8 mouse cellular contexts compared by ENCODE assay signal in the genomic region with DNA sequence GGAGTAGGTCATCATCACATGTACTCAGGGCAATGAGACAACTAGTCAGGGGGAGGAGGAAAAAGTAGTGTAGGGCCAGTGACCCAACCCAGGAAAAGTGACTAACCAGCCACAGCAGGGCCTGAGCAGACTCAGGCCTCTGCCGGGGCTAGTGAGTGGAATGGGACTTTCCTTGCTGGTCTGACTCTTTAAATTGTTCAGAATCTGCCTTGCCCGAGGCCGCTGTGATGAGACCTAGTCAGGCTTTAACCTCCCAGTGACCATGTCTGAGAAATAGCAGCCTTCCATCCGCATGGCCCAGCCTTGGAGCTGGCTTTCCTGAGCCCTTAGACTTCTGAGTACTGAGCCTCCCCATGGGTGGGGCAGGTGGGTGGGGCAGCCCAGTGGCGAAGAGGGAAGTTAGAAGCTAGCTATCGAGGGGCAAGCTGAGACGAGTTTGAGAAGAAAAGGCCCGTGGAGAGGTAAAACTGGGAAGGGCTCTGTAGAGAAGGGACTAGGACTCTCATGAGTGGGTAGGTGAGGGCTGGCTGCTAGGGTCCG. TPM values are rescaled to one million over a fixed set of nuclear protein-coding genes. Genes with fewer than 3 reads are reported as not detected.
DNase-seq lines count a peak whose midpoint lies in the region; ATAC-seq and TF ChIP-seq lines count a peak whose summit lies in the region.

No protein-coding gene starts in this region.

- peak overlapping the region; percentile 65 for H3K27ac ChIP-seq in stomach, embryonic 15.5 days

- 38% methylated on average over 9 of the region's 9 CpGs for WGBS in lung, adult 2 months
- 49% methylated on average over 9 of the region's 9 CpGs for WGBS in stomach, embryonic 15.5 days

- H3K9ac ChIP-seq in stomach, embryonic 15.5 days = no peak overlapping the region

- DNase-seq in B cell, adult 2 months = peak; percentile 78 to 81
- peak; percentile 83 for DNase-seq in NIH3T3 (ENCODE audit: low read depth)
- DNase-seq in heart, adult 9 months (ENCODE audit: low spot score in 2 of 2) = peak; percentile 68 to 71
- DNase-seq in lung, adult 2 months = peak; percentile 50
- DNase-seq in right cerebral cortex, postnatal 14 days = no peak
- DNase-seq in cerebellum, postnatal 36 days = no peak
- no peak for DNase-seq in adrenal gland, adult 8-10 months

- TF ChIP-seq POLR2A in lung, adult 2 months (IDR thresholded peaks at IDR 0.05; ENCODE audit: borderline replicate concordance, extremely low read depth, low read depth, low read length) = peak; percentile 12; the same call in 1 of the 2 replicates

- H3K4me3 ChIP-seq in lung, adult 2 months (replicated peaks; ENCODE audit: extremely low read depth, low read depth, low read length) = peak overlapping the region; percentile 30
- H3K4me3 ChIP-seq in stomach, embryonic 15.5 days (replicated peaks) = no peak overlapping the region; the same call in 1 of the 2 replicates

- no peaks in the 10 kb centered on the region for H3K27me3 ChIP-seq in stomach, embryonic 15.5 days (replicated peaks)

- H3K4me2 ChIP-seq in stomach, embryonic 15.5 days = peak overlapping the region; percentile 22

- H3K9me3 ChIP-seq in stomach, embryonic 15.5 days = no peaks in the 10 kb centered on the region

- H3K4me1 ChIP-seq in lung, adult 2 months (ENCODE audit: control insufficient read depth, insufficient read depth, low read length) = peaks cover 8% of the 10 kb centered on the region; the same call in 1 of the 2 replicates
- peaks cover 19% of the 10 kb centered on the region for H3K4me1 ChIP-seq in stomach, embryonic 15.5 days

- H3K36me3 ChIP-seq in stomach, embryonic 15.5 days = 0 out of 2 replicates have a peak, but pooled peaks cover 3% of the 10 kb centered on the region

- peak; percentile 24; the same call in 1 of the 2 replicates for ATAC-seq in stomach, embryonic 15.5 days (ENCODE audit: insufficient read depth, low FRiP score, low read depth)

- TF ChIP-seq CTCF in lung, adult 2 months (IDR thresholded peaks at IDR 0.05; ENCODE audit: insufficient read depth, low read length) = no peak

RNA-seq across cellular contexts. Expression of a gene that starts 4.9 kb away (rescaled TPM):
- polyA plus RNA-seq in lung, adult 2 months (2012; rRNA removed) = 67.6 and 67.8 TPM in 2 replicates
- polyA plus RNA-seq in stomach, embryonic 15.5 days (2015; fragmentation: Nextera tagmentation; extraction: Ambion mirVana) = 80.9 and 98.6 TPM in 2 replicates
- 100 to 1,000 TPM in 1 of 4 experiments, 10 to 100 TPM in 3; 49.1 to 110 (median 82.0) TPM for total RNA-seq in adrenal gland, adult 8-10 months (2022)

RNA-seq across cellular contexts. Expression of a gene that starts 27.6 kb away (rescaled TPM):
- 0.19 and 0.32 TPM in 2 replicates for polyA plus RNA-seq in lung, adult 2 months (2012; rRNA removed)
- 0.18 and 0.22 TPM in 2 replicates for polyA plus RNA-seq in stomach, embryonic 15.5 days (2015; fragmentation: Nextera tagmentation; extraction: Ambion mirVana)
- under 1 TPM; 0.43 to 0.52 (median 0.47) TPM for total RNA-seq in adrenal gland, adult 8-10 months (2022)

RNA-seq across cellular contexts. Expression of a gene that starts 49.1 kb away (rescaled TPM):
- 17.6 and 24.2 TPM in 2 replicates for polyA plus RNA-seq in lung, adult 2 months (2012; rRNA removed)
- polyA plus RNA-seq in stomach, embryonic 15.5 days (2015; fragmentation: Nextera tagmentation; extraction: Ambion mirVana) = 13.7 and 15.9 TPM in 2 replicates
- 10 to 100 TPM; 19.9 to 35.5 (median 25.5) TPM for total RNA-seq in adrenal gland, adult 8-10 months (2022)

RNA-seq across cellular contexts. Expression of a gene that starts 49.2 kb away (rescaled TPM):
- polyA plus RNA-seq in lung, adult 2 months (2012; rRNA removed) = 27.7 and 38.8 TPM in 2 replicates
- polyA plus RNA-seq in stomach, embryonic 15.5 days (2015; fragmentation: Nextera tagmentation; extraction: Ambion mirVana) = 21.5 and 22.3 TPM in 2 replicates
- 100 to 1,000 TPM; 269 to 371 (median 318) TPM for total RNA-seq in adrenal gland, adult 8-10 months (2022)

Comparison
In these comparisons a context has a peak if more than half of its experiments do, and no peak if none do; other contexts are left out.
1. DNase-seq: peak in B cell, adult 2 months (2 of 2), NIH3T3 (single experiment), heart, adult 9 months (2 of 2) and lung, adult 2 months (single experiment); none in right cerebral cortex, postnatal 14 days (single experiment), cerebellum, postnatal 36 days (0 of 2) and adrenal gland, adult 8-10 months (single experiment).